Mouse (Mus musculus): ENCODE data around the gene Senp7. TPM values are rescaled to one million over a fixed set of nuclear protein-coding genes. Genes with fewer than 3 reads are reported as not detected.
"Not testable (repeated sequence)": the region's sequence is repeated elsewhere in the genome, so short reads cannot be mapped to it uniquely, and the experiment has no call there.

Gene Senp7
- polyA plus RNA-seq, 1 experiment: 7.9 TPM

DNA sequence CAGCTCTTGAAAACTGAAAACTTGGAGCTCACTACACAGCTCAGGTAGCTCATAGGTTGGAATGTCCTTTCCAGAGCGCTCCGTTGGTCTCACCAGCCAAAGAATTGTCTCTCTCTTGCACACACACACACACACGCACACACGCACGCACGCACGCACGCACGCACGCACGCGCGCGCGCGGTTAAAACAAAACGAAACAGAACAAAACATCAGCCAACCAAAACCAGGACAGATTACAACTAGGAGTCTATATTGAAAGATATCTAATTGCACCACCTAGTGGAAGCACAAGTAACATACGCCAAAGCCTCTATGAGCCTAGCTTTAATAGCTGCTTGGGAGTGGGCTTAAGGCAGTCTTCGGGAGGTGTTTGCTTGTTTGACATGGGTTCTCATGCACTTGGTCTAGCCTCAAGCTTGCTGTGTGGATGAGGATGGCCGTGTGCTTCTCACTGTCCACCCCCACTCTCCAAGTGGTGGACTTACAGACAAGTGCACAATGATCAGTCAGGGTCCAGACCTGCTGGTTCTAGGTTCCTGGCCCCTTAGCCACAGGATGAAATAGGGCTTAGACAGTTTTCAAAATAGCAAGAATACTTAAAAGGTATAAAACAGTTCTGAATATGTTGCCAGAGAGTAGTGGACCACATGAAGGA lies 16.3 kb downstream of the Senp7 start:
- TF ChIP-seq GATA1 (IDR thresholded peaks at IDR 0.05; ENCODE audit: borderline replicate concordance, low read length) (no peak), FLI1 (IDR thresholded peaks at IDR 0.05; ENCODE audit: low read length) (no peak)
- peak overlapping the region; percentile 93 for H3K4me3 ChIP-seq (replicated peaks)
- no peaks in the 10 kb centered on the region for H3K27me3 ChIP-seq (replicated peaks)

DNA sequence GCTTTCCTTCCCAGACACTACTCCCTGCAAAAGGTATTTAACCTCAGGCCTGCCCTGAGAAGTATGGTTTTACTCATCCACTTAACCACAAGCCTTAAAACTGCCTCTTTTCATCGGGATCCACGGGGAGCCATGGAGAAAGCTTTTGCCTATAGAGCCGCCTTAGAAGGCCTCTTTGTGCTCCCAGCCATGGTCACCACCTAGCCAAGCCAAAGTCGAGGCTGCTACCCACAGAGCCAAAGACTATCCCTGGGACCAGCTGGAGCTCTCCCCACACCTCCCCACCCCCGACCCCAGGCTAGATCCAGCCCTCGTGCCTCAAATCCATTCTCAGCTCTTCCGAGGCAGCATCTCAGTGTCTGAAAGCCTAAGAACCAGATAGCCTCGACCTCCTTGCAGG lies 18.0 kb downstream of the Senp7 start:
- H3K36me3 ChIP-seq (replicated peaks; ENCODE audit: low read length): no peaks in the 10 kb centered on the region
- TF ChIP-seq FLI1 (IDR thresholded peaks at IDR 0.05; ENCODE audit: low read length) (no peak), GATA1 (IDR thresholded peaks at IDR 0.05; ENCODE audit: borderline replicate concordance, low read length) (no peak)
- H3K4me1 ChIP-seq: peaks cover 16% of the 10 kb centered on the region
- H3K9me3 ChIP-seq: no peaks in the 10 kb centered on the region
- H3K4me3 ChIP-seq (replicated peaks): no peak overlapping the region
- H3K27me3 ChIP-seq (replicated peaks): no peaks in the 10 kb centered on the region

More for the DNA sequence above, 16.3 kb downstream of the Senp7 start:
- Histone ChIP-seq H3K4me1 (peaks cover 16% of the 10 kb centered on the region), H3K9me3 (no peaks in the 10 kb centered on the region), H3K36me3 (replicated peaks; ENCODE audit: low read length) (no peaks in the 10 kb centered on the region)

DNA sequence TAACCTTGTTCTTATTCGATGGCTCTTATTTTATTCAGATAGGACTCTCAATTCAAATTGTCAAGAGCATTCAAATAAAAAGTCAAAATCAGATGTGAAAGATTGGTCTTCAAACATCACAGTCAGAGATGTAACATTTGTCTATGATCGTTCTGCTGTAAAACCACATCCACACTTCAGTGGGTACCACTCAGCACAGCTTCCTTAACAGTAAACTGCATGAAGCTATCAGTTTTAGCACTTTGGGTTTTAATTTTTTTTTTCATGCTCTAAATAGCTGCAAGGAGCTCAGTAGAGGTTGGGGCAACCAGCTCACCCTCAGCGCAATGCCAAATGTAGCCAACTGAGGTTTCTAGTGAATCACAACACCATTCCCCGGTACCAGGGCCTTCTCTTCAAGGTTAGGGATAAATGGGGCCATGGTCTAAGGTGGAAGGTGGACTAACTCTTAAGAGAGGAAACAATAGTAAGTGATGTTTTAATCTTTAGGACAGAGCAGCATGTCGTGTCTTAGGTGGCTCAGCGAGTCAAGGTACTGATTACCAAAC lies 20.5 kb downstream of the Senp7 start:
- Histone ChIP-seq H3K4me1 (peaks cover 30% of the 10 kb centered on the region), H3K9me3 (no peaks in the 10 kb centered on the region)
- TF ChIP-seq GATA1 (IDR thresholded peaks at IDR 0.05; ENCODE audit: borderline replicate concordance, low read length) (no peak), FLI1 (IDR thresholded peaks at IDR 0.05; ENCODE audit: low read length) (no peak)

DNA sequence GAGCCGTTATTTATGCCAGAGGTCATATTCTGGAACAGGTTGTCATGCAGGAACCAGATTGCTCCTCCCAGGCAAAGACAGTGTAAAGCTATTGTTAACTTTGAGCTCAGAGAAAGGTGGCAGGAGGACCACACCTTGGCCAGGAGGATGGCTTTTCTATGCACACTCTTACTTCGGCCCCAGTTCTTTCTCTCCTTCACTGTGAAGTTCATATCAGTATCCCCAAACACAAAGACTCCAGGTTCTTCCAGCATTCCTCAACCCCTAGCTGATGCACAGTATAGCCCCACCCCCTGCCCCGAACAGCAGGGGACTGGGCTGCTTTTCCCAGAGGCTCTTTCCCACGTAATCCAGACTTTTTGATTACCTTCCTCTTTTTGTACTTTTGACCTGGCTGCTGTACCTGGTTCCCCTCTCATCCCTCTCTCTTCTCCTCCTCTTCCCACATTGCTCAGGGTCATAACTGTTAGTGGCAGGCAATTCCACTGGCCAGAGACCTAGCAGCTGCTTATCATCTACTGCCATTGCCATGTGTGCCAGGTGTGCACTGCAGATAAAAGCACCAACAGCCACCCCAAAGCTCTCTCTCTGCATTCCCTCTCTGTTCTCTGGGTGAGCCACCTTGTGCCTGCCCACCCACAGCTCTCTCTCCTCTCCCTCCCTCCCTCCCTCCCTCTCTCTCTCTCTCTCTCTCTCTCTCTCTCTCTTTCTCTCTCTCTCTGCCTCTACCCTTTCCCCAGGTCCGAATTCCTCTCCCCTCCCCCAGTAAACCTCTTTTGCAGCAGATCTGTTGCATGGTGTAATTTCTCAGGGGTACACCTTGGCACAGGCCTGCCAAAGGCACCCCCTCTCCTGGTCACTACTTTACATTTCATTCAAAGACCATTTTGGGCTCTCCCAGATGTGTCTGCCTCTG lies 23.4 kb downstream of the Senp7 start:
- Histone ChIP-seq H3K36me3 (replicated peaks; ENCODE audit: low read length) (no peaks in the 10 kb centered on the region), H3K4me3 (replicated peaks) (no peak overlapping the region), H3K9me3 (no peaks in the 10 kb centered on the region), H3K27me3 (replicated peaks) (no peaks in the 10 kb centered on the region), H3K4me1 (peaks cover 39% of the 10 kb centered on the region)
- TF ChIP-seq FLI1 (IDR thresholded peaks at IDR 0.05; ENCODE audit: low read length): no peak

More for the DNA sequence above, 20.5 kb downstream of the Senp7 start:
- Histone ChIP-seq H3K4me3 (replicated peaks) (no peak overlapping the region), H3K27me3 (replicated peaks) (no peaks in the 10 kb centered on the region), H3K36me3 (replicated peaks; ENCODE audit: low read length) (no peaks in the 10 kb centered on the region)

DNA sequence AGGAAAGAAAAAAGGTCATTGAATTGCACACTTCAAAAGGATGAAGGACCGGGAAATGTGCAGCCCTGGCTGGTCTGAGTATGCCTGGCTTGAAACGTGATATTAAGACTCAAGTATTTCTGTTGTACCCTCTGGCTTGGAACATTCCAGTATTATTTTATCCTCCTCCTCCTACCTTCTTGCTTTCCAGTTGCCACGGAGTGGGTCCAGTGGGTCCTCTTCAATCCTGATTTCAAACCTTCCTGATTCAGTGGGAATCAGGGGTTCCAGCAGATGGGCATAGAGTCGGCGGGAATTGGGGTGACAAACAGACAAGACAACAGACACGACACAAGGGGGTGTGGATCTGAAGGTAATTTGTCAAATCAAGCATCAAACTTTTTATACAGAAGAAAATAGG lies 24.4 kb downstream of the Senp7 start:
- H3K9me3 ChIP-seq: no peaks in the 10 kb centered on the region
- H3K4me1 ChIP-seq: peaks cover 46% of the 10 kb centered on the region
- no peak for TF ChIP-seq GATA1 (IDR thresholded peaks at IDR 0.05; ENCODE audit: borderline replicate concordance, low read length)
- no peak for TF ChIP-seq FLI1 (IDR thresholded peaks at IDR 0.05; ENCODE audit: low read length)
- no peak overlapping the region for H3K4me3 ChIP-seq (replicated peaks)
- no peaks in the 10 kb centered on the region for H3K27me3 ChIP-seq (replicated peaks)
- no peaks in the 10 kb centered on the region for H3K36me3 ChIP-seq (replicated peaks; ENCODE audit: low read length)

DNA sequence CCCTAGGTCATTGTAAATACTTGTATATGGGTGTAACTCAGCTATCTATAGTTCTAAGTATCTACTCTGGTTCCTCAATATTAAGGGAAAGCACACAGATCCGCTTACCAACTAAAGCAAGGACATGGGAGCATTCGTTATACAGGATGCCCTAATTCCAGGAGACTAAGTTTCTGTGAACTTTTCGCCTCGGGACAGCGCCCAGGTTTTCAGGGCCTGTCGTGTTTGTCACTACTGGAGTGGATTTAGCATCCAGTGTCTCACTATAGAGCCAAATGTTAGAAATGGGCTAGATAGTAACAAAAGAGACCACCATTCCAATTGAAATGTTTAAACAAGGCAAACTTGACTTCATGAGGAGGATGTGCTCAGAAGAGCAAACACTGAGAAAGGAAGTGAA lies 25.0 kb downstream of the Senp7 start:
- H3K4me3 ChIP-seq (replicated peaks); H3K36me3 ChIP-seq (replicated peaks; ENCODE audit: low read length); H3K27me3 ChIP-seq (replicated peaks); H3K9me3 ChIP-seq: not testable (repeated sequence)
- peaks cover 45% of the 10 kb centered on the region for H3K4me1 ChIP-seq

DNA sequence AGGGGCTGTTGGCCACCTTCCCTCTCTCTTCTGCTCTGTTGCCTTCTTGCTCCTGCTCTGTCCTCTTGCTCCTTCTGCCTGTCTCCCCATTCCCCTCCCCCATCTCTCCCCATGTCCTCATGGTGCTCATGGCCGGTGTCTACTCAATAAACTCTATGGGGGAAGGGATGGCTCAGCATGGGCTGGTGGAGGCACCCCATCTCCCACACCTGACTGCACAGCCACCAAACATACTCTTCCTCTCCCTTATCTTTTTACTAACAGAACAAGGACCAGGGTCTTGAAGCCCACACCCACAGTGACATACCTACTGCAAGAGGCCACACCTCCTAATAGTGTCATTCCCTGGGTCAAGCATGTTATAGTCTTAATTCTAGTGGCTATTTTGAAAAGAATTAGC lies 26.0 kb downstream of the Senp7 start:
- no peaks in the 10 kb centered on the region for H3K27me3 ChIP-seq (replicated peaks)
- TF ChIP-seq GATA1 (IDR thresholded peaks at IDR 0.05; ENCODE audit: borderline replicate concordance, low read length) (no peak), FLI1 (IDR thresholded peaks at IDR 0.05; ENCODE audit: low read length) (no peak)
- H3K4me1 ChIP-seq: peaks cover 38% of the 10 kb centered on the region
- no peaks in the 10 kb centered on the region for H3K9me3 ChIP-seq
- H3K4me3 ChIP-seq (replicated peaks): no peak overlapping the region
- H3K36me3 ChIP-seq (replicated peaks; ENCODE audit: low read length): peaks cover 6% of the 10 kb centered on the region

DNA sequence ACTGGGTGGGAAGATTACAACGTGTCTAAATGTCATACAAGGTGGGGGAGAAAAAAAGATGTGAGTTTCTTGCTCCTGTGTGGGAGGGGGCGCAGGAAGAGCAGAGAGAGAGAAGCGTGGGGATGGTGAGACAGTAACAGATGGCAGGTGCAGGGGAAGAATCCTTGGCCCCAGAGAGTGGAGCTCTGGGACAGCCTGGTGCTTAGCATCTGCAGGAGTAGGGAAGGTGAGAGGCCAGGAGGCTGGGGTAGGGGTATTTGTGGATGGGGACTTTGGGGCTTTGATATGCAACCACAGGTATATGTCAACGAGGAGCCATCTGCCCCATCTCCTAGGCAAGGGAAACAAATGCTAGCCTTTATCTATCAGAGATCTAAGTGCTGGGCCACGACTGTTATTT lies 26.4 kb downstream of the Senp7 start:
- Histone ChIP-seq H3K27me3 (replicated peaks) (no peaks in the 10 kb centered on the region), H3K9me3 (no peaks in the 10 kb centered on the region), H3K36me3 (replicated peaks; ENCODE audit: low read length) (peaks cover 6% of the 10 kb centered on the region), H3K4me1 (peaks cover 38% of the 10 kb centered on the region), H3K4me3 (replicated peaks) (peak overlapping the region; percentile 44)
- no peak for TF ChIP-seq FLI1 (IDR thresholded peaks at IDR 0.05; ENCODE audit: low read length)
- TF ChIP-seq GATA1 (IDR thresholded peaks at IDR 0.05; ENCODE audit: borderline replicate concordance, low read length): no peak

DNA sequence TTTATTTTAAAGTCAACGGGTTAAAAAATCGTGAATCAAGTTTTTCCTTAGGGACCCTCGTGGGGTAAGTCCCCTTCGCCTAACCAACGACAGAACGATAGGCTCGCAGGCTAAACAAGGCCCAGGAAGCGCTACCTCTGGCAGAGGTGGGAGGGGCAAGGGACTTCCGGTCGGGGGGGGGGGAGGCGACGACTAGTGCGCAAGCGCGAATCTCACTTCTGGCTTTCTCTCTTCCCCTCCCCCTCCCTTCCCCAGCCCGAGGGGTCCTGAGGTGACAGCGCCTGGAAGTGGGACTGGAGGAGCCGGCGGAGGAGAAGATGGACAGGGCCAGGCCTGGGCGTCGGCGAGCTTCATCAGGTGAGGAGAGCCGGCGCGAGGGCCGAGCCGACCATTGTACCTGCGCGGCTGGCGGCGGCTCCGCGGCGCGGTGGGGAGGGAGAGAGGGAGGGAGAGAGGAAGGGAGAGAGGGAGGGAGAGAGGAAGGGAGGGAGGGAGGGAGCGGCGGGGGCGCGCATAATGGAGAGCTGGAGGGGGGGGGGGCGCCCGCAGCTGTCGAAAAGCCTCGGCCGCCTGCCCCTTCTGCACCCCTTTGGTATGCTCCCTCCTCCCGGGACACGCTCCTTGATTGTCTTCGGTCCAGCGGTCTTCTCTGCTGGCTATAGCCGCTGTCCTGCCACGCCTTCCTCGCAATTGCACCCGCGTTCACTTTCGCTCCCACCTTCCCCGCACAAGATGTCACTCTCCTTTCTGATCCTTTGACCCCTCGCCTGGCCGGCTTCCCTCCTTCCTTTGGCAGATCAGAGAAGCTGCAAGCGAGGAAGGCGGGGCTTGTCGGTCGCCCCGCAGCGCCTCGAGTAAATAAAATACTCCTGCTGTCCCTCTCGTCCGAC lies 27.3 kb downstream of the Senp7 start:
- Histone ChIP-seq H3K4me3 (replicated peaks) (peak overlapping the region; percentile 99), H3K9me3 (no peaks in the 10 kb centered on the region), H3K4me1 (peaks cover 38% of the 10 kb centered on the region), H3K36me3 (replicated peaks; ENCODE audit: low read length) (peaks cover 6% of the 10 kb centered on the region), H3K27me3 (replicated peaks) (no peaks in the 10 kb centered on the region)
- peak; percentile 69; the same call in 1 of the 2 replicates for TF ChIP-seq FLI1 (IDR thresholded peaks at IDR 0.05; ENCODE audit: low read length)
- no peak for TF ChIP-seq GATA1 (IDR thresholded peaks at IDR 0.05; ENCODE audit: borderline replicate concordance, low read length)

Measured in megakaryocyte, embryonic 14.5 days (primary cell).